Mouse (Mus musculus) adrenal gland, adult 2 months (tissue): ENCODE data around the gene Tspo2. TPM values are rescaled to one million over a fixed set of nuclear protein-coding genes. Genes with fewer than 3 reads are reported as not detected.
A peak's percentile ranks its signal among the peaks of the same experiment; 100 is the strongest.

ENCODE experiments used
- DNase-seq: peaks from one replicate; pipeline ENCODE4 v3.0.0; 2021
- polyA plus RNA-seq: library from polyadenylated mRNA; depleted of rRNA; stranded (reverse); fragments of >200 nt; gene quantifications from 2 replicates; pipeline ENCODE4 v1.2.3, GENCODE M21; 2012; rRNA removed
- total RNA-seq, 2 experiments: library from RNA; stranded (reverse); gene quantifications; 2 replicates each; pipeline ENCODE4 v1.2.3; 2021

Tspo2 gene
- total and polyA plus RNA-seq, 3 experiments: not detected

- DNase-seq: no peak
These were observed 33.8 kb downstream of the Tspo2 start for GRCm38 (mm10) chr17:48417521-48417920.

- DNase-seq: peak; percentile 31
These were observed 34.7 kb downstream of the Tspo2 start for GRCm38 (mm10) chr17:48416425-48417195.

GRCm38 (mm10) chr17:48416011-48416410 lies 35.3 kb downstream of the Tspo2 start:
- DNase-seq: no peak

- no peak for DNase-seq
These were observed 40.1 kb downstream of the Tspo2 start for GRCm38 (mm10) chr17:48411241-48411640.

GRCm38 (mm10) chr17:48410299-48410785 lies 41.0 kb downstream of the Tspo2 start:
- no peak for DNase-seq

- DNase-seq: peak; percentile 99
These were observed 41.7 kb downstream of the Tspo2 start, which contains the start of the genes Nfya and Oard1 for GRCm38 (mm10) chr17:48409380-48410298. TSS of gene Nfya (minus strand) at chr17:48409906. TSS of gene Oard1 (plus strand) at chr17:48410014.

- DNase-seq: peak; percentile 86
These were observed 42.6 kb downstream of the Tspo2 start for GRCm38 (mm10) chr17:48408526-48409291.

- DNase-seq: no peak
These were observed 43.3 kb downstream of the Tspo2 start for GRCm38 (mm10) chr17:48407910-48408525.

- no peak for DNase-seq
These were observed 44.2 kb downstream of the Tspo2 start for GRCm38 (mm10) chr17:48407154-48407553.

- DNase-seq: no peak
These were observed 46.6 kb downstream of the Tspo2 start for GRCm38 (mm10) chr17:48404706-48405105.

- no peak for DNase-seq
These were observed 47.5 kb downstream of the Tspo2 start for GRCm38 (mm10) chr17:48403848-48404247.

GRCm38 (mm10) chr17:48402751-48403150 lies 48.6 kb downstream of the Tspo2 start:
- DNase-seq: no peak

GRCm38 (mm10) chr17:48401710-48402109 lies 49.6 kb downstream of the Tspo2 start:
- no peak for DNase-seq

Other genes with a start within 250 kb of the Tspo2 start
- gene Trem1, start 218.8 kb downstream of the Tspo2 start, total RNA-seq: under 1 TPM; 0.17 to 0.24 TPM
- gene Trem1, start 218.8 kb downstream of the Tspo2 start, polyA plus RNA-seq: not detected in 2 replicates
- under 1 TPM in 1 of 2 experiments, not detected in 1; 0.48 TPM for gene Trem3, start 203.7 kb downstream of the Tspo2 start, total RNA-seq
- gene Trem3, start 203.7 kb downstream of the Tspo2 start, polyA plus RNA-seq: not detected in 2 replicates
- 1 to 10 TPM in 1 of 2 experiments, under 1 TPM in 1; 0.23 to 1.2 TPM for gene Treml4, start 187.2 kb downstream of the Tspo2 start, total RNA-seq
- 1.0 and 1.3 TPM in 2 replicates for gene Treml4, start 187.2 kb downstream of the Tspo2 start, polyA plus RNA-seq
- under 1 TPM; 0.20 to 0.38 TPM for gene Treml2, start 152.0 kb downstream of the Tspo2 start, total RNA-seq
- 0.26 and 0.42 TPM in 2 replicates for gene Treml2, start 152.0 kb downstream of the Tspo2 start, polyA plus RNA-seq
- gene B430306N03Rik, start 135.4 kb downstream of the Tspo2 start, total RNA-seq: under 1 TPM; 0.14 to 0.43 TPM
- gene B430306N03Rik, start 135.4 kb downstream of the Tspo2 start, polyA plus RNA-seq: 0.10 and 0.19 TPM in 2 replicates
- gene Trem2, start 105.1 kb downstream of the Tspo2 start, total RNA-seq: 1 to 10 TPM; 3.4 to 5.3 TPM
- gene Trem2, start 105.1 kb downstream of the Tspo2 start, polyA plus RNA-seq: 9.4 and 12.2 TPM in 2 replicates
- gene Treml1, start 91.6 kb downstream of the Tspo2 start, total RNA-seq: under 1 TPM in 1 of 2 experiments, not detected in 1; 0.48 TPM
- gene Treml1, start 91.6 kb downstream of the Tspo2 start, polyA plus RNA-seq: 0.33 and 0.42 TPM in 2 replicates
- 10 to 100 TPM; 26.4 to 41.3 TPM for gene Nfya, start 41.6 kb downstream of the Tspo2 start, total RNA-seq
- 45.1 and 55.8 TPM in 2 replicates for gene Nfya, start 41.6 kb downstream of the Tspo2 start, polyA plus RNA-seq
- 10 to 100 TPM; 14.6 to 19.6 TPM for gene Oard1, start 41.5 kb downstream of the Tspo2 start, total RNA-seq
- gene Oard1, start 41.5 kb downstream of the Tspo2 start, polyA plus RNA-seq: 2.5 TPM in 2 replicates
- 1 to 10 TPM; 1.7 to 2.0 TPM for gene Apobec2, start 18.6 kb downstream of the Tspo2 start, total RNA-seq
- 0.28 and 0.58 TPM in 2 replicates for gene Apobec2, start 18.6 kb downstream of the Tspo2 start, polyA plus RNA-seq
- gene Unc5cl, start 3.4 kb upstream of the Tspo2 start, total RNA-seq: not detected
- not detected in 2 replicates for gene Unc5cl, start 3.4 kb upstream of the Tspo2 start, polyA plus RNA-seq